Mouse (Mus musculus): ENCODE measurements around the gene Cops7b. TPM values are rescaled to one million over a fixed set of nuclear protein-coding genes. Genes with fewer than 3 reads are reported as not detected.

Gene Cops7b
- polyA plus RNA-seq, 1 experiment from 2014 or later, result 74.1 TPM

- no peak for DNase-seq (ENCODE audit: low spot score)
- Histone ChIP-seq H3K4me3 (no peak overlapping the region), H3K36me3 (replicated peaks) (peaks cover 11% of the 10 kb centered on the region), H3K4me1 (no peaks in the 10 kb centered on the region), H3K27me3 (replicated peaks; ENCODE audit: low read depth, poor library complexity, severe bottlenecking) (no peaks in the 10 kb centered on the region), H3K27ac (replicated peaks) (no peak overlapping the region), H3K9me3 (no peaks in the 10 kb centered on the region)
- 86% methylated on average over 2 of the region's 2 CpGs for WGBS
Observed at GRCm38 (mm10) chr1:86569292-86569860, 13.3 kb upstream of the Cops7b start.

DNA sequence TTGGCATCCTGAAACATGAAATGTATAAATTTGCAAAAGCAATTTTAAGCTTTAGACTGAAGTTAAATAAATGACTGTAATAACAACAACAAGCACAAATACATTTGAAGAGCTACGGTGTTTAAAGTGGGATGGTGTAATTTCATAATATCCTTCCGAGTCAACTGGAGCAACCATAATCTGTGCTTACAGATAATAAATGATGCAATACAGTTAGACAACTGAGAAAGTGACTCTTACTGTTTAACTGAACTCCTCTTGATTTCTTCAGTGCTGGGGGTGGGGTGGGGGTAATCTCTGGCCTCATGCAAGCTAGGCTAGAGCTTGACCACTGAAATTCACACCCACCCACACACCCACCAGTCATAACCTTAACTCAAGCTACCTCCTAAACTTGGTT is 11.3 kb upstream of the Cops7b start:
- Histone ChIP-seq H3K27ac (replicated peaks) (no peak overlapping the region), H3K4me3 (no peak overlapping the region), H3K27me3 (replicated peaks; ENCODE audit: low read depth, poor library complexity, severe bottlenecking) (no peaks in the 10 kb centered on the region), H3K4me1 (no peaks in the 10 kb centered on the region), H3K36me3 (replicated peaks) (peaks cover 11% of the 10 kb centered on the region), H3K9me3 (no peaks in the 10 kb centered on the region)
- WGBS, result 95% methylated on average over 2 of the region's 2 CpGs
- DNase-seq (ENCODE audit: low spot score), result no peak

GRCm38 (mm10) chr1:86571941-86572340 is 10.8 kb upstream of the Cops7b start:
- DNase-seq (ENCODE audit: low spot score), result no peak
- H3K4me1 ChIP-seq, result no peaks in the 10 kb centered on the region
- WGBS, result 91% methylated on average over 4 of the region's 4 CpGs
- no peaks in the 10 kb centered on the region for H3K27me3 ChIP-seq (replicated peaks; ENCODE audit: low read depth, poor library complexity, severe bottlenecking)
- H3K9me3 ChIP-seq, result no peaks in the 10 kb centered on the region
- peaks cover 11% of the 10 kb centered on the region for H3K36me3 ChIP-seq (replicated peaks)
- no peak overlapping the region for H3K27ac ChIP-seq (replicated peaks)
- H3K4me3 ChIP-seq, result no peak overlapping the region

GRCm38 (mm10) chr1:86580426-86580825 is 2.3 kb upstream of the Cops7b start:
- Histone ChIP-seq H3K4me3 (no peak overlapping the region), H3K4me1 (peaks cover 19% of the 10 kb centered on the region), H3K36me3 (replicated peaks) (peaks cover 11% of the 10 kb centered on the region), H3K27ac (replicated peaks) (no peak overlapping the region), H3K9me3 (no peaks in the 10 kb centered on the region), H3K27me3 (replicated peaks; ENCODE audit: low read depth, poor library complexity, severe bottlenecking) (no peaks in the 10 kb centered on the region)
- no peak for DNase-seq (ENCODE audit: low spot score)
- WGBS, result 78% methylated on average over 6 of the region's 6 CpGs

GRCm38 (mm10) chr1:86581692-86582450 is 833 bp upstream of the Cops7b start:
- Histone ChIP-seq H3K27me3 (replicated peaks; ENCODE audit: low read depth, poor library complexity, severe bottlenecking) (no peaks in the 10 kb centered on the region), H3K4me3 (peak overlapping the region; percentile 94), H3K27ac (replicated peaks) (peak overlapping the region; percentile 93), H3K36me3 (replicated peaks) (peaks cover 11% of the 10 kb centered on the region), H3K4me1 (peaks cover 26% of the 10 kb centered on the region), H3K9me3 (no peaks in the 10 kb centered on the region)
- 2% methylated on average over 37 of the region's 38 CpGs for WGBS
- peak; percentile 46 for DNase-seq (ENCODE audit: low spot score)

GRCm38 (mm10) chr1:86583709-86584108 is 1.0 kb downstream of the Cops7b start:
- no peak overlapping the region for H3K27ac ChIP-seq (replicated peaks)
- 72% methylated on average over 2 of the region's 2 CpGs for WGBS
- peak overlapping the region; percentile 94; the same call in 1 of the 2 replicates for H3K4me3 ChIP-seq
- no peaks in the 10 kb centered on the region for H3K27me3 ChIP-seq (replicated peaks; ENCODE audit: low read depth, poor library complexity, severe bottlenecking)
- no peaks in the 10 kb centered on the region for H3K9me3 ChIP-seq
- peaks cover 36% of the 10 kb centered on the region for H3K4me1 ChIP-seq
- DNase-seq (ENCODE audit: low spot score), result no peak
- H3K36me3 ChIP-seq (replicated peaks), result peaks cover 11% of the 10 kb centered on the region

DNA sequence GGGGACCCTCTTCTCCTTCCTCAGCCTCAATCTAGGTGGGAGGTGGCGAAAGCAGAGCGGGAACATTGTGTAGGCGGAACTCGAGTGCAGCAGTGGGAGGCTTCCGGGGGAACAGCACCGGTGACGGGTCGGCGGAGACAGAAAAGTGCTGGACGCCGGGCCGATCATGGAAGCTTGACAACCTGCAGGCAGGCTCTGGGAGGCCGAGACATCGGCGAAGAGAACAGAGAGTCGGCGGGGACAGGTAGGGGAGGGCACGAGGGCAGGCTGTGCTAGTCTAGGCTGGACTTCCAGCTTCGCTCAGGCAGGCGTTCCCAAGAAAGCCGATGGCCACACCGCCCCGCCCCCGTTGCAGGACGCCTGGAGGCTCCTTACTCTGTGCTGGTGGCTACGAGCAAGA is 4.3 kb downstream of the Cops7b start:
- WGBS, result 0% methylated on average over 26 of the region's 26 CpGs
- H3K27me3 ChIP-seq (replicated peaks; ENCODE audit: low read depth, poor library complexity, severe bottlenecking), result no peaks in the 10 kb centered on the region
- H3K36me3 ChIP-seq (replicated peaks), result peaks cover 29% of the 10 kb centered on the region
- peaks cover 25% of the 10 kb centered on the region for H3K4me1 ChIP-seq
- DNase-seq (ENCODE audit: low spot score), result peak; percentile 87
- peak overlapping the region; percentile 93 for H3K4me3 ChIP-seq
- peak overlapping the region; percentile 86 for H3K27ac ChIP-seq (replicated peaks)
- H3K9me3 ChIP-seq, result no peaks in the 10 kb centered on the region

DNA sequence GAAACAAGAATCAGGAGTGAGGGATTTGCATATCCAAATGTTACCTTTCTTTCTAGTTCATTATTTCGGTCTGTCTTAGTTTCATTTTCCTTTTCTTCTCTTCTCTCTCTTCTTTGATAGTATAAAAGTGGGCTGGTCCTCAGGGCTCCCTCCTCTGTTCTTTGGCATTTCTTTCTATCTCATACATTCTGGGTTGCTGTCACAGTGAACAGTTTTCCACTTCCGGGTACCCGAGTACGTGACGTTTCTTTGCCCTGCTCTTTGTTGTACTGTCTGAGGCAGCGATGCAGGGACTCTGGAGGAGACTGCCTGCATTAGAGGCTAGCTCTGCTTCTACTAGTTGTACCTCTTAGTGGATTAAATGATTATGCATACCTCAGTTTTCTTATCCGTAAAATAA is 11.8 kb downstream of the Cops7b start:
- DNase-seq (ENCODE audit: low spot score), result no peak
- H3K4me1 ChIP-seq, result no peaks in the 10 kb centered on the region
- WGBS, result 93% methylated on average over 7 of the region's 7 CpGs
- H3K4me3 ChIP-seq, result no peak overlapping the region
- H3K36me3 ChIP-seq (replicated peaks), result peaks cover 97% of the 10 kb centered on the region
- H3K27ac ChIP-seq (replicated peaks), result no peak overlapping the region
- no peaks in the 10 kb centered on the region for H3K9me3 ChIP-seq
- H3K27me3 ChIP-seq (replicated peaks; ENCODE audit: low read depth, poor library complexity, severe bottlenecking), result no peaks in the 10 kb centered on the region

DNA sequence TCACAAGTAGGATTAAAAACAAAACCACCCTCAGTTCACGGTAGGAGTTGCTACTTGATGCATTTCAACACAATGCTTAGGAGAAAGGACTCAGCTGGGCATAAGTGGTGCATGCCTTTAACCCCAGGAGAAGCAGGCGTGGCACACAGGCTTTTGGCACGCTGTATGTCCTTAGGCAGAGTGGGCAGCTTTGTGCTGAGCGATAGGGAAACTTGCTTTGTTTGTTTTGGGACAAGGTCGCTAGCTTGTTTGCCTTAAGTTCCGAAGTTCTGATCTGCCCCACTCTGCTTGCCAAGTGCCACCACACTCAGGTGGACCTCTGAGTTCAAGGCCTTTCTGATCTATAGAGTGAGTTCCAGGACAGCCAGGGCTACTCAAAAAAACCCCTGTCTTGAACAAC is 12.6 kb downstream of the Cops7b start:
- Histone ChIP-seq H3K27ac (replicated peaks) (no peak overlapping the region), H3K9me3 (no peaks in the 10 kb centered on the region), H3K4me1 (no peaks in the 10 kb centered on the region), H3K27me3 (replicated peaks; ENCODE audit: low read depth, poor library complexity, severe bottlenecking) (no peaks in the 10 kb centered on the region), H3K36me3 (replicated peaks) (peaks cover 97% of the 10 kb centered on the region), H3K4me3 (no peak overlapping the region)
- WGBS, result 91% methylated on average over 6 of the region's 6 CpGs
- DNase-seq (ENCODE audit: low spot score), result no peak

- Histone ChIP-seq H3K27ac (replicated peaks) (no peak overlapping the region), H3K36me3 (replicated peaks) (peaks cover 98% of the 10 kb centered on the region), H3K27me3 (replicated peaks; ENCODE audit: low read depth, poor library complexity, severe bottlenecking) (no peaks in the 10 kb centered on the region), H3K4me3 (no peak overlapping the region), H3K4me1 (no peaks in the 10 kb centered on the region), H3K9me3 (no peaks in the 10 kb centered on the region)
- WGBS, result 92% methylated on average over 6 of the region's 6 CpGs
- DNase-seq (ENCODE audit: low spot score), result no peak
Observed at GRCm38 (mm10) chr1:86596512-86596911, 13.8 kb downstream of the Cops7b start.

- Histone ChIP-seq H3K27ac (replicated peaks) (no peak overlapping the region), H3K4me1 (no peaks in the 10 kb centered on the region), H3K27me3 (replicated peaks; ENCODE audit: low read depth, poor library complexity, severe bottlenecking) (no peaks in the 10 kb centered on the region), H3K4me3 (no peak overlapping the region), H3K36me3 (replicated peaks) (peaks cover 98% of the 10 kb centered on the region), H3K9me3 (no peaks in the 10 kb centered on the region)
- peak; percentile 15 for DNase-seq (ENCODE audit: low spot score)
- 74% methylated on average over 3 of the region's 3 CpGs for WGBS
Observed at GRCm38 (mm10) chr1:86598516-86598915, 15.8 kb downstream of the Cops7b start.

DNA sequence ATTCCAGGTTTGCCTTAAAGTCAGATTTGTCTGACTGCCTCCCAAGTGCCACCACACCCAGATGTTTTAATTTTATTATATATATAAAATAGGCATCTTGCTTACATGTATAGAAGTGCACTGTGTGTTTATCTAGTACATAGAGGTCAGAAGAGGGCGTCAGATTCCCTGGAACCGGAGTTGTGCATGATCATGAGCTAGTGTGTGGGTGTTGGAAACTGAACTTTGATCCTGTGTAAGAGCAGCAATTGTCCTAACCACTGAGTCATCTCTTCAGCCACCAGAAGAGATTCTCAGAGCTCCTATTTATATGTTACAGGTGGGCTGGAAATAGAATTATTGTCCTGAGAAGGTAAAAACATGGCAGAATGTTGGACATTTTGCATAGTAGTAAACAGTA is 17.4 kb downstream of the Cops7b start:
- no peaks in the 10 kb centered on the region for H3K4me1 ChIP-seq
- WGBS, result 85% methylated on average over 2 of the region's 2 CpGs
- no peaks in the 10 kb centered on the region for H3K27me3 ChIP-seq (replicated peaks; ENCODE audit: low read depth, poor library complexity, severe bottlenecking)
- no peak overlapping the region for H3K4me3 ChIP-seq
- no peak overlapping the region for H3K27ac ChIP-seq (replicated peaks)
- no peaks in the 10 kb centered on the region for H3K9me3 ChIP-seq
- DNase-seq (ENCODE audit: low spot score), result no peak
- H3K36me3 ChIP-seq (replicated peaks), result peaks cover 99% of the 10 kb centered on the region

DNA sequence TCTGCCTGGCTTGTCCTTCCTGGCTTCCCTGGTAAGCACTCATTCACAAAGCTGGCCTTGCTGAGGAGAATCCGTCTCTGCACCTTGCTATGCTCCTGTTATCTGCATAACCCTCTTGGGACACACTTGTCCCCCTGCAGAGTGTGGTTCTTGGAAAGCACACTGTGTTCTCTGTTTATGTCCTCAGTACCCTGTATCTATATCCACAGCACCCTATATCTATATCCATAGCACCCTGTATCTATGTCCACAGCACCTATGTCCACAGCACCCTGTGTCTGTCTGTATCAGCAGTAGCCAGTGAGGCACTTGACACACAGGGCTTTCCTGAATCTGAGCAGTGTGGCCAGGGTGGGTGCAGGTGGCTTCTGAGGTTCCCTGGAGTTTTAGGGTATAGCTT is 28.2 kb downstream of the Cops7b start:
- Histone ChIP-seq H3K9me3 (no peaks in the 10 kb centered on the region), H3K4me3 (no peak overlapping the region), H3K27me3 (replicated peaks; ENCODE audit: low read depth, poor library complexity, severe bottlenecking) (no peaks in the 10 kb centered on the region), H3K4me1 (0 out of 2 replicates have a peak, but pooled peaks cover 3% of the 10 kb centered on the region), H3K36me3 (replicated peaks) (peaks cover 48% of the 10 kb centered on the region), H3K27ac (replicated peaks) (no peak overlapping the region)
- DNase-seq (ENCODE audit: low spot score), result no peak
- WGBS, result 75% methylated on average over 1 of the region's 1 CpGs

Data from embryonic facial prominence, embryonic 10.5 days (tissue).